Mouse (Mus musculus): ENCODE results near the gene Slc16a14. TPM values are rescaled to one million over a fixed set of nuclear protein-coding genes. Genes with fewer than 3 reads are reported as not detected.

Gene Slc16a14
- total and polyA plus RNA-seq, 3 experiments: 0.10 to 0.13 TPM; not detected in 1

DNA sequence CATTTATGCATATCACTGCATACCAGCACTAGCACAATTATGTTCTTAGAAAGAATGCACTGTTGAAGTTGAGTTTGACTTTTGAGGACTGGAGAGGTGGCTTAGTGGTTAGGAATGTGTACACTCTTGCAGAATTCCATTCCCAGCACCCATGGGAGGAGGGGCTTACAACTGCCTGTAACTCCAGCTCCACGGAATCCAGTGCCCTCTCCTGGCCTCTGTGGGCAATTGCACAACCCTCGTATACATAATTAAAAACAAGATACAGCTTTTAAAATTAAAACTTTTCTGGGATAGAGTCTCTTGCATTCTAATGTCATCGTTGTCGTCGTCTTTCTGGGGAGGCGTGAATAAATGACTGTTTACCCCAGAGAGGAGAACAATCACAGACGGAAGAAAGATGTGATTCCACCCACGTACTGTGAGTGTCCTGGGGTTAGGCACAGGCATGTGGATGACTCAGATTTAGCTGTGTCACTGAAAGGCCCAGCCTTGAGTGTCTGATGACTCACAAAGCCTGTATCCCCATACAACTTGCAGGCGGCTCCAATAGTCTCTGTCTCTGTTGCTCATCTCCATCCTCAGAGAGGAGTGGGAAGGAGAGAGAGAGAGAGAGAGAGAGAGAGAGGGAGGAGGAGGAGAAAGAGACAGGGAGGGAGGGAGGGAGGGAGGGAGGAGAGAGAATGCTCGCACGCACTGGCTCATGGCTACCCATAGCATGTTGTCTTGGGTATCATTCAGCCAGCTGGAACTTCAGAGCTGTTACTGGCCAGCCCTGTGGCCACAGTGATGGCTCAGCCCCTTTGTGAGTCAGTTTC is 53.5 kb downstream of the Slc16a14 start:
- in situ Hi-C loops (cut with MboI; ENCODE audit: low pct_ligation_motif_present, low pct_unique_long_range_greater_than_20kb, low sequenced_read_pairs): no loop called here
- no peak overlapping the region for H3K4me2 ChIP-seq (ENCODE audit: insufficient read depth, low read depth, poor library complexity, severe bottlenecking)
- no peak overlapping the region for H3K9ac ChIP-seq (ENCODE audit: insufficient read depth, low read depth)
- H3K4me3 ChIP-seq (replicated peaks in 1 of 3; ENCODE audit: low read depth in 2 of 3, low read length in 2 of 3, poor library complexity in 1 of 3): no peak overlapping the region
- no peaks in the 10 kb centered on the region for H3K9me3 ChIP-seq (replicated peaks; ENCODE audit: low read length)
- H3K27ac ChIP-seq (ENCODE audit: insufficient read depth, low read depth): no peak overlapping the region
- no peaks in the 10 kb centered on the region for H3K27me3 ChIP-seq (replicated peaks)
- H3K36me3 ChIP-seq (replicated peaks in 1 of 2; ENCODE audit: control insufficient read depth in 1 of 2, insufficient read depth in 1 of 2, low read length in 1 of 2): no peaks in the 10 kb centered on the region
- no peak for DNase-seq (ENCODE audit: extremely low read depth)
- TF ChIP-seq SMC3 (IDR thresholded peaks at IDR 0.05; ENCODE audit: low read depth, low read length) (peak; percentile 33; the same call in 1 of the 2 replicates), ZC3H11A (IDR thresholded peaks at IDR 0.05; ENCODE audit: low read depth, low read length) (no peak), CTCF (conservative IDR thresholded peaks at IDR 0.05 in 1 of 2, IDR thresholded peaks at IDR 0.05 in 1 of 2; ENCODE audit: low read depth in 2 of 2, low read length in 2 of 2) (peak; percentile 29 to 58; a peak in 2 of 4 replicates), RAD21 (IDR thresholded peaks at IDR 0.05; ENCODE audit: low read depth, low read length) (peak; percentile 52), TCF12 (IDR thresholded peaks at IDR 0.05; ENCODE audit: low read depth, low read length) (no peak), NELFE (IDR thresholded peaks at IDR 0.05; ENCODE audit: low read depth, low read length) (no peak)
- dilution Hi-C loops (cut with MboI; ENCODE audit: extremely low pct_ligation_motif_present, extremely low pct_unique_long_range_greater_than_20kb, low sequenced_read_pairs): no loop called here
- no peaks in the 10 kb centered on the region for H3K79me2 ChIP-seq (replicated peaks; ENCODE audit: control insufficient read depth, extremely low read depth, insufficient read depth, poor library complexity, severe bottlenecking)
- no peaks in the 10 kb centered on the region for H3K4me1 ChIP-seq (ENCODE audit: control insufficient read depth in 1 of 2, insufficient read depth in 2 of 2)

DNA sequence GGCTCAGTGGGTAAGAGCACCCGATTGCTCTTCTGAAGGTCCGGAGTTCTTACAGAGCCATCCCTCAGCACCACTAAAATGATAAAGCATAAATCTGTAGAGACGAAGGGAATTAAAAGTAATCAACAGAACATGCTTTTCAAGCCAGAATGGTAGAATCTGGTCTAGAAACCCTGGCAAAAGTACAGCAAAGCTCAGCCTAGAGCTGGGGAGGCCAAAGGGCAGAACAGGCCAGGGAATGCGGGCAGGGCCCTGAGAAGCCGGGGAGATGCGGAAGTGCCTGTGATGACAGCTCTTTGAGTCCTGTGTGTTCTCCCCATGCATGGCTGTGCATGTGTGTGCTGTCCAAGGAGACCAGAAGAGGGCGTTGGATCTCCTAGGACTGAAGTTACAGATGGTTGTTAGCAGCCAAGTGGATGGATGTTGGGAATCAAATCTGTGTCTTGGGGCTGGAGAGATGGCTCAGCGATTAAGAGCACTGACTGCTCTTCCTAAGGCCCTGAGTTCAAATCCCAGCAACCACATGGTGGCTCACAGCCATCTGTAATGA is 55.3 kb downstream of the Slc16a14 start:
- TF ChIP-seq CTCF (conservative IDR thresholded peaks at IDR 0.05 in 1 of 2, IDR thresholded peaks at IDR 0.05 in 1 of 2; ENCODE audit: low read depth in 2 of 2, low read length in 2 of 2): 0 out of 4 replicates have a peak, but pooled peaks of 1 of the 2 experiments have one; percentile 2
- no peak for TF ChIP-seq KAT2A (IDR thresholded peaks at IDR 0.05; ENCODE audit: insufficient replicate concordance, low read length)
- dilution Hi-C loops (cut with MboI; ENCODE audit: extremely low pct_ligation_motif_present, extremely low pct_unique_long_range_greater_than_20kb, low sequenced_read_pairs) (no loop called here), in situ Hi-C loops (cut with MboI; ENCODE audit: low pct_ligation_motif_present, low pct_unique_long_range_greater_than_20kb, low sequenced_read_pairs) (loop anchor here (10.0 kb wide), 1 partner anchor 155 kb away; no protein-coding TSS in a partner anchor)
- Histone ChIP-seq H3K27me3 (replicated peaks) (no peaks in the 10 kb centered on the region), H3K4me1 (ENCODE audit: control insufficient read depth in 1 of 2, insufficient read depth in 2 of 2) (no peaks in the 10 kb centered on the region), H3K79me2 (replicated peaks; ENCODE audit: control insufficient read depth, extremely low read depth, insufficient read depth, poor library complexity, severe bottlenecking) (no peaks in the 10 kb centered on the region), H3K27ac (ENCODE audit: insufficient read depth, low read depth) (no peak overlapping the region), H3K36me3 (replicated peaks in 1 of 2; ENCODE audit: control insufficient read depth in 1 of 2, insufficient read depth in 1 of 2, low read length in 1 of 2) (no peaks in the 10 kb centered on the region), H3K9ac (ENCODE audit: insufficient read depth, low read depth) (no peak overlapping the region), H3K4me2 (ENCODE audit: insufficient read depth, low read depth, poor library complexity, severe bottlenecking) (no peak overlapping the region), H3K4me3 (replicated peaks in 1 of 3; ENCODE audit: low read depth in 2 of 3, low read length in 2 of 3, poor library complexity in 1 of 3) (no peak overlapping the region), H3K9me3 (replicated peaks; ENCODE audit: low read length) (no peaks in the 10 kb centered on the region)
- DNase-seq (ENCODE audit: extremely low read depth): no peak

DNA sequence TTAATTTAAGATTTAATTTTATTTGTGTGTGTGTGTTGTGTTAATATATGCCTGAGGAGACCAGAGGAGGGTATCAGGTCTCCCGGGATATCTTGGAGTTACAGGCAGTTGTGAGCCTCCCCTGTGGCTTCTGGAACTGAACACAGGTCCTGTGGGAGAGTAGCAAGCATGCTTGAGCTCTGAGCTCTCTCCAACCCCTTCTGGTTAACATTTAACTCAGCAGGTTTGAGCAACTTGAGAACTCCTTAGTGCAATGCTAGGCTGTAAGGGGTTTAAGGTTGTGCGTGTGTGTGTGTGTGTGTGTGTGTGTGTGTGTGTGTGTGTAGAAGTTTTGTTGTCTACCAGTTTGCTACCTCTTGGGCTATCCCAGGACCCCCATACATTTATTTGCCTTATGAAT is 57.3 kb downstream of the Slc16a14 start:
- no peak for DNase-seq (ENCODE audit: extremely low read depth)
- Histone ChIP-seq H3K79me2 (replicated peaks; ENCODE audit: control insufficient read depth, extremely low read depth, insufficient read depth, poor library complexity, severe bottlenecking) (no peaks in the 10 kb centered on the region), H3K36me3 (replicated peaks in 1 of 2; ENCODE audit: control insufficient read depth in 1 of 2, insufficient read depth in 1 of 2, low read length in 1 of 2) (no peaks in the 10 kb centered on the region), H3K4me2 (ENCODE audit: insufficient read depth, low read depth, poor library complexity, severe bottlenecking) (no peak overlapping the region), H3K27ac (ENCODE audit: insufficient read depth, low read depth) (no peak overlapping the region), H3K9me3 (replicated peaks; ENCODE audit: low read length) (no peaks in the 10 kb centered on the region), H3K9ac (ENCODE audit: insufficient read depth, low read depth) (no peak overlapping the region), H3K4me1 (ENCODE audit: control insufficient read depth in 1 of 2, insufficient read depth in 2 of 2) (no peaks in the 10 kb centered on the region), H3K4me3 (replicated peaks in 1 of 3; ENCODE audit: low read depth in 2 of 3, low read length in 2 of 3, poor library complexity in 1 of 3) (no peak overlapping the region), H3K27me3 (replicated peaks) (no peaks in the 10 kb centered on the region)
- dilution Hi-C loops (cut with MboI; ENCODE audit: extremely low pct_ligation_motif_present, extremely low pct_unique_long_range_greater_than_20kb, low sequenced_read_pairs) (no loop called here), in situ Hi-C loops (cut with MboI; ENCODE audit: low pct_ligation_motif_present, low pct_unique_long_range_greater_than_20kb, low sequenced_read_pairs) (loop anchor here (10.0 kb wide), 1 partner anchor 153 kb away; no protein-coding TSS in a partner anchor)
- no peak for TF ChIP-seq MAX (IDR thresholded peaks at IDR 0.05; ENCODE audit: low read length)
- TF ChIP-seq POLR2A (IDR thresholded peaks at IDR 0.05; ENCODE audit: low read depth, low read length): no peak
- no peak for TF ChIP-seq ZNF384 (IDR thresholded peaks at IDR 0.05; ENCODE audit: low read depth, low read length)
- no peak for TF ChIP-seq SMC3 (IDR thresholded peaks at IDR 0.05; ENCODE audit: low read depth, low read length)
- TF ChIP-seq MXI1 (IDR thresholded peaks at IDR 0.05; ENCODE audit: low read depth, low read length): no peak
- TF ChIP-seq GABPA (IDR thresholded peaks at IDR 0.05; ENCODE audit: insufficient replicate concordance, low read depth, low read length): no peak
- TF ChIP-seq CHD1 (IDR thresholded peaks at IDR 0.05; ENCODE audit: low read depth, low read length): no peak
- no peak for TF ChIP-seq JUN (IDR thresholded peaks at IDR 0.05; ENCODE audit: insufficient read depth, low read depth, low read length)
- TF ChIP-seq RAD21 (IDR thresholded peaks at IDR 0.05; ENCODE audit: low read depth, low read length): no peak
- TF ChIP-seq TBP (conservative IDR thresholded peaks at IDR 0.05; ENCODE audit: low read depth, low read length): no peak
- no peak for TF ChIP-seq KAT2A (IDR thresholded peaks at IDR 0.05; ENCODE audit: insufficient replicate concordance, low read length)

All from CH12.LX (cell line).